Mouse (Mus musculus): Measurements from ENCODE around the gene Sap30l. TPM values are rescaled to one million over a fixed set of nuclear protein-coding genes. Genes with fewer than 3 reads are reported as not detected.
"Not testable (repeated sequence)": the region's sequence is repeated elsewhere in the genome, so short reads cannot be mapped to it uniquely, and the experiment has no call there.

The Sap30l gene
- total RNA-seq, 2 experiments from 2014 or later, result 43.8 to 46.4 TPM

- no peak for DNase-seq
- intact Hi-C loops (cut with DNase I), result no loop called here
Measured at GRCm38 (mm10) chr11:57797828-57798227, 3.6 kb upstream of the Sap30l start.

GRCm38 (mm10) chr11:57799456-57799855, 2.0 kb upstream of the Sap30l start:
- no peak for DNase-seq
- intact Hi-C loops (cut with DNase I), result no loop called here

DNA sequence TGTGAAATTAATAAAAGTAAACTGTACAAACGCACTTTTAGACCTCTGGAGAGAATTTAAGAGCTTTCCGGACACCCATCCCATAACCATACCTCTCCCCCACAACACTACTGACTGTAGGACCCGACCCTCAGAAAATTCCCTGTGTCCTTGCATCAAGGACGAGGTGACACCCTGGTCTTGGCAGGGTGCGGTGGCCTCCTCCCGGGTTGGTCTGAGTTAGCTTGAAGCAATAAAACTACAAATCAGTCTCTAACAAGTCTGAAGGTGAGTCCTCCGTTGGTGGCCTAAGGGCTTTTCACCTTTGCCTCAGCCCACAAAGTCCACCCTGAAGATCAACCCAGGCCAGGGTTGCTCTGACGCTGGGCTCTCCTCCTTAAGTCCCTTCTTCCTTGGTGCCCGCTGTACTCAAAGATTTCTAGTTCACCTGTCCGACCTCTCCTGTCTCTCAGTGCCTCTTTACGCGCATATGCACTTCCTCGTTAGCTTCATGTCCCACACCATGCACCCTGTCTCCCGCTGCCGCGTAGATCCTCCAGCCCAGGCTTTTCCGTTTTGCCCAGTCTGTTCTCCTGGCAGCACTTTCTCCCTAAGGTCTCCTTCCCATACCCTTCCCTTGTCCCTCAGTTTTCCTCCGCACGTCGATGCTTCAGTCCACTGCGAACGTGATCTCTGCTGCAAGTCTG, 1.0 kb upstream of the Sap30l start:
- no peak for DNase-seq
- intact Hi-C loops (cut with DNase I), result loop anchor here (5.0 kb wide), 1 partner anchor 302 kb away; the partner anchor contains the start of gene Cnot8

DNA sequence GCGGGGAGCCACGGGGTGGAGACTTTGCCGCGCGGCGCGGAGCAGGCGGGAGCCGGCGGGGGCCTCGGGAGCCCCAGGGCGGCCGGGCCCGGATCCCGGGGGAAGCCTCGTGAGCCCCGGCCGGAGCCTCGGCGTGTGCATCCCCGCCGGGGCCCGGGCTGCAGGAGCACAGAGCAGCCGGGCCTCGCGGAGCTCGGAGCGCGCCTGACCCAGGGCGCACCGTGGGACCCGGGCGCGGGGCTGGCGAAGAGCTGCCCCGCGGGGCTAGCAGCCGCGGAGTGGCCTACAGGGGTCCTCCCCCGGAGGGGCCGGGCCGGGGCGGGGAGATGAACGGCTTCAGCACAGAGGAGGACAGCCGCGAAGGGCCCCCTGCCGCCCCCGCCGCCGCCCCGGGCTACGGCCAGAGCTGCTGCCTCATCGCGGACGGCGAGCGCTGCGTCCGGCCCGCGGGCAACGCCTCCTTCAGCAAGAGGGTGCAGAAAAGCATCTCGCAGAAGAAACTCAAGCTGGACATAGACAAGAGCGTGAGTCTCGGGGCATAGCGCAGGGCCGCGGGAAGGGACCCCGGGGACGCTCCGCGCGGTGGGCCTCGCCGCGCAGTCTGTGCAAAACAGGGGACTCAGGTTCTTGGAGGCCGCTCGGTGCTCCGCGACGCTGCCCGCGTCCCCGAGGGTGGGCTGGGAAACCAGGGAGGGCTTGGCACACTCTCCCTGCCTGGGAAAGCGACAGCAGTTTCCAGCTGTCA, 501 bp downstream of the Sap30l start:
- intact Hi-C loops (cut with DNase I), result loop anchor here (5.0 kb wide), 1 partner anchor 300 kb away; the partner anchor contains the start of gene Cnot8

GRCm38 (mm10) chr11:57802511-57802870, 1.1 kb downstream of the Sap30l start:
- intact Hi-C loops (cut with DNase I), result loop anchor here (5.0 kb wide), 1 partner anchor 300 kb away; the partner anchor contains the start of gene Cnot8
- peak in 1 of 2 experiments; percentile 18 for DNase-seq

More for the DNA sequence above, 501 bp downstream of the Sap30l start:
- DNase-seq, result peak; percentile 69 to 78

GRCm38 (mm10) chr11:57805047-57805446, 3.6 kb downstream of the Sap30l start:
- DNase-seq, result no peak
- intact Hi-C loops (cut with DNase I), result no loop called here

DNA sequence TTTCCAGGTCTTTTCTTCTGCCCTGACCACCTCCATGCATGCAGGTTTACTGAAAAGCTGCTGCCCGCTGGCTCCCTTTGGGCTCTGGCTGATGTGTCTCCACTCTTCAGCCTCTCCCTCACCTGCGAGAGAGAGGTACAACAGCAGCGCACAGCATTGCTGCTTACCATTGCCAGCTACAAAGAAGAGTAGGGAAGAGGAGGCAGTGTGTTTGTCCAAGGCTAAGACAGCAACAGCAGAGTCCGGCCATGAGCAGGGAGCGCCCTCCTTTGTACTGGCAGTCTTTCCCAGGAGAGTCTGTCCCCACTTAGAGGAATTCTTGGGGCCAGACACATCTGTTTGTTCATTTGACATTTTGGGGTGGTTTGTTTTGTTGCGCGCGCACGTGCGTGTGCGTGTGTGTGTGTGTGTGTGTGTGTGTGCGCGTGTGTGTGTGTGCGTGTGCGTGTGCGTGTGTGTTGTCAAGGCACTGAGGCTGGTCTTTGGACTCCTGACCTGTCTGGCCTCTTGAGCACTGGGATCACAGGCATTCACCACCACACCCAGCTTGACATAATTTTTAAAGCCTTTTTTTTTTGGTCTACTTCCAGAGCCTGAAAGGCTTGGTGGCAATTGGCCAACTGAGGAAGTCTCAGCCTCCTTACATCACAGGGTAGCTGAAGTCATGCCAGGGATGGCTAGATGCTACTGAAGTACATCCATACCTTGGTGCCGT, 7.7 kb downstream of the Sap30l start:
- intact Hi-C loops (cut with DNase I), result no loop called here
- DNase-seq, result no peak

DNA sequence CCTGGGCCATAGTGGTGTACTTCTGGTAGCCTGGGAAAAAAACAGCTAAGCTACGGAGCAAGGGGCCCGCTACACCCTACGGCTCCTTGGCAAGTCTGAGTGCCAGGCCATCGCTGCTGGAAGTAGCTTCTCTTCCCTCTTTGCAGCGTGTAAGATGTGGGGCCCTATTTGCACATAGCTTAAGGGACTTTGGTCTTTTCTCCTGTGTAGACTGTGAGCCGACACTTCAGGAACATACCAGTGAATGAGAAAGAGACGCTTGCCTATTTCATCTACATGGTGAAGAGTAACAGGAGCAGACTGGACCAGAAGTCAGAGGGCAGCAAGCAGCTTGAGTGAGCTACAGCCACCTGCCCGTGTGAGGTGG, 8.3 kb downstream of the Sap30l start:
- no peak for DNase-seq
- intact Hi-C loops (cut with DNase I), result no loop called here

- intact Hi-C loops (cut with DNase I), result no loop called here
- DNase-seq, result no peak
Measured at GRCm38 (mm10) chr11:57811006-57811405, 9.6 kb downstream of the Sap30l start.

DNA sequence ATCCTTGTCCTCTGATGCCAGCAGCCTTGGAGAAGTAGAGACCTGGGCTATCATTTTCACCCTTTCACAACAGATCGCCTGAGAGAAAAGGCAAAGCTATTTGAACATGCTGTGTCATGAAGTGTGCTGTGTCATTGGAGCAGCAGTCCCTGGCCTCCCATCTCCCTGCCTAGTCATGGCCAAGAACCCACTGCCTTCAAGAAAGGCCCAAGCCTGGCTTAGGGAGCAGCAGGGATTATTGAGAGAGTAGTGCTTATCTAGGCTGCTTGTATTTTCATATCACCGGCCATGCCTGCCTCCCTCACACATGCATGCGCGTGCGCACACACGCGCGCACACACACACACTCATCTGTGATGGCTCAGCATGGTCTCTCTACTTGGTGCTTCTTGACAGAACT, 10.8 kb downstream of the Sap30l start:
- DNase-seq, result no peak
- intact Hi-C loops (cut with DNase I), result no loop called here

DNA sequence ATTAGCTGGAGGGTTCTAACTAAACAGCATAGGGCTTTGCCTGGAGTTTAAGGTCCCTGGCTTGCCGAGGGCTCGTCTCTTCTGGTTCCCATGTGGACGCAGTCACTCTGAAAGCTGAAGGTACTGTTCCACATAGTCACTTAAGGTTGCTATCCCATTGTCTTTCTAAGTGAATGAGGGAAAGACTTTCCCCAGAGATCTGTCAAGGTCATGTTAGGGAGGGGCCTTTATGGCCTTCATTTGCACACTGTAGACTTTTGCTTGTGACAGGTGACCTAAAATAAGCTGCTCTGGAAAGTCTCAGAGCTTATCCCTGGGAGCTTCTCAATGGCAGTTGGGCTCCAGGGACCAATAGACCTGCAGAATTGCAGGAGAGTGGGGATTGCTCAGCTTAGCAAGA, 12.2 kb downstream of the Sap30l start:
- intact Hi-C loops (cut with DNase I), result no loop called here
- DNase-seq, result no peak

GRCm38 (mm10) chr11:57818189-57818588, 16.8 kb downstream of the Sap30l start:
- intact Hi-C loops (cut with DNase I), result no loop called here
- no peak for DNase-seq

- peak; percentile 74 to 87 for DNase-seq
- intact Hi-C loops (cut with DNase I), result loop anchor here (1.0 kb wide), 1 partner anchor 114 kb away; no protein-coding TSS in a partner anchor
Measured at GRCm38 (mm10) chr11:57819999-57820581, 18.7 kb downstream of the Sap30l start.

DNA sequence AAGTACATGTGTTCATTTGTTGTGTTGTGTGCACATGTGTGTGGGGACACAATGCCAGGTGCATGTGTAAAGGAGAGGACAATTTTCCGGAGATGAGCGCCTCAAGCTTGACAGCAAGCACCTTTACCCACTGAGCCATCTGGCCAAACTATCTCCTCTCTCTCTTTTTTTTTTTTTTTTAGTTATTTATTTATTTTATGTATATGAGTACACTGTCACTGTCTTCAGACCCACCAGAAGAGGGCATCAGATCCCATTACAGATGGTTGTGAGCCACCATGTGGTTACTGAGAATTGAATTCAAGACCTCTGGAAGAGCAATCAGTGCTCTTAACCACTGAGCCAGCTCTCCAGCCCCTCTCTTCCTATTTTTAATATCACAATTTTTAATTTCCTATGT, 21.7 kb downstream of the Sap30l start:
- intact Hi-C loops (cut with DNase I); DNase-seq: not testable (repeated sequence)

GRCm38 (mm10) chr11:57823714-57824113, 22.3 kb downstream of the Sap30l start:
- DNase-seq, result no peak
- intact Hi-C loops (cut with DNase I), result no loop called here

GRCm38 (mm10) chr11:57825234-57825633, 23.8 kb downstream of the Sap30l start:
- DNase-seq; intact Hi-C loops (cut with DNase I): not testable (repeated sequence)

DNA sequence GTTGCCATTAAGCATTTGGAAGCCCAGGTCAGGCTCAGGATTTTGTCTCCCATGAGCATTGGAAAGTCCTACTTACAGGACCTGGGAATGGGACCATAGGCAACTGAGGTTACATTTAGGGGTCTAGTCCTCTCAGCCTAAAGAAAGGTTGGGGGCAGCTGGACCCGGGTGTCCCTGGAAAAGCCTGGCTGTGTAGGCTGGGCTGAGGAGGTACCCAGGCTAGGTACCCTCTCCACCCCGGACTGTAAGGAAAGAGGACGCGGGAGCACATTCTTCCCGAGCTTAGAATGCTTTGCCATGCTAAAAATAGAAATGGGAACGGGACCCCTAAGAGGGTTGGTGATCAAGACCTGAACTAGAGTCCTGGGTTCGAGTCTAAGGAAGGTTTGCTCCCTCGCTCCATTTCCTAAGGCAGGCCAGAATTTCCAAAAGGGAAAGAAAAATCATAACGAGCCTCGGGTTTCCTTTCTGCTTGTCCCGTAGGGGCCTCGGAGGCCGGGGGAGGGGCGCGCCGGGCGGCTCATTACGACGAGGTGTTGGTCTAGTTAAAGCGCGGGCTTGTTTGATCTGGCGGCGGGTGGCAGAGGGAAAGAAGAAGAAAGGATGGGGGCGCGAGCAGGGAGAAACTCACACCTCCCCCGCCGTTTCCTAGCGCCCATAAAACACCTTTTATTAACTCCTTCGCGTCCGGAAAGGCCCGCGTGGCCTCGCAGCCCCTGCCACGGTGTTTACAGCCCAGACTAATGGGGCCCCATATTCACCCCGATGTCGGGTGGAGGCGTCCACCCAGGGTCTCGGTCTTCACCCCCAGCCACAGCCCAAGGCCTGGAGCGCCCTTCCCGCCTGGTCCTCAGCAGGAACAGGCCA, 25.8 kb downstream of the Sap30l start:
- DNase-seq, result no peak
- intact Hi-C loops (cut with DNase I), result no loop called here

DNA sequence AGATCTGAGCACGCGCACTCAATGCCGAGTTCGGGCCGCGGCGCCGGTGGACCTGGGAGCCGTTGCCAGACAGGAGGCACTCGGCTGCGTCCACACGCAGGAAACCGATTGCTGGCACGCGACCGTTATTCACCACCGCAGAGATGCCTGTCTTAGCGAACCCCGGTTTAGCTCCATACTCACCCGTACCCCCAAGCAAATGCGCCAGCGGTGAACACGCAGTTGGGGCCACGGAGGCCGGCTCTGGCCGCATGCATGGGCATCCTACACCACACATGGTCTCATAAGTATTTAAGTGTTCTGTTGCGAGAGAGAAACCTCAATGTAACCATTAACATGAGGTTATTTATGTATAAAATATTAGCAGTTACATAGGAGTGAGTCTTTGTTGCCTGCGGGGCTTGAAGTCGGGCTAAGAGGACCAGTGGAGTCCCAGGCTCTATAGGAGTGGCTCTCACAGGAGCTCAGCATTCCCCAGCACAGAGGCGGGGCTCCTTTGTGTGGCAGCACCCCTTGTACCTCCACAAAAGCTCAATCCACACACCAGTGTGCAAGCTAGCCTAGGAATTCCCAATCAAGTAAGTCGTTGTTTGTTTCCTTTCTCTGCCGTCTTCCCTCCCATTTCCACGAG, 26.6 kb downstream of the Sap30l start:
- intact Hi-C loops (cut with DNase I), result no loop called here
- DNase-seq, result peak in 1 of 2 experiments; percentile 17

Data from heart, postnatal 36 days (tissue).